Mouse (Mus musculus): ENCODE measurements around the gene Tbx5. TPM values are rescaled to one million over a fixed set of nuclear protein-coding genes. Genes with fewer than 3 reads are reported as not detected.

Tbx5 gene
- polyA plus RNA-seq, 2 experiments = 22.4 to 36.9 TPM

DNA sequence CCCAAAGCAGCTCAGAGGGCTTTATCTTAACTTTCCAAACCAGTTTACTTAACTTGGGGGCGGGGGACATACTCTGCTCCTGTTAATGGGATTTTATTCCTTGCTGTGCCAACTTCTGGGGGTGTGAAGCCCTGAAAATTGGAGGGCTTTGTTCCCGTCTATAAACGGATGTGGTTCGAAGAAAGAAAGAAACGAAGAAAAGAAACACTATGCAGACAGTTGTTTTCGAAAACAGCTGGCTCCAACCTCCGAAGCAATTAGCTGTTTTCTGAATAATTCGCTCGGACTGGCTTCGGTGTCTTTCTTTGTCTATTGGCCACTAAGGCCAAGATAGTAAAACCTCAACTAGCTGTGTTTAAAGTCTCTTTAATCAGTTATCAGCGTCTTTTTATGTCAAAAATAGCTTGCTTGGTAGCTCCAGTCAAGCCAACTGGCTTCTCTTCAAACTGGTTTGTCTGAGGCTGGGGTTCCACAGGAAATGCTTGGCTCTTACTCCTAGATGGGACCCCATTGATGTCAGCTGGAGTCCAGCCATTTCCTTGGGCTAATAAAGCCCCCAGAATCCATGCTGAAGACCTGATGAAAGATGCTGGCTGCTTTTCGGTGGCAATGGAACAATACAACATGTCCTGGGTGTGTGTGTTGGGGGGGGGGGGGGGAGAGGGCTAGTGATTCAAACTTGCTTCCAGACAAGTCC is 21.3 kb upstream of the Tbx5 start:
- no peaks in the 10 kb centered on the region for H3K36me3 ChIP-seq (ENCODE audit: control insufficient read depth, insufficient read depth, low read length)
- 44% methylated on average over 12 of the region's 12 CpGs for WGBS
- H3K27ac ChIP-seq (replicated peaks; ENCODE audit: low read depth, low read length) = no peak overlapping the region
- H3K4me3 ChIP-seq (replicated peaks; ENCODE audit: low read length) = no peak overlapping the region
- H3K9ac ChIP-seq (ENCODE audit: low read depth, low read length, severe bottlenecking) = no peak overlapping the region
- H3K27me3 ChIP-seq (ENCODE audit: control insufficient read depth, insufficient read depth, low read length) = peaks cover 39% of the 10 kb centered on the region
- TF ChIP-seq POLR2A (IDR thresholded peaks at IDR 0.05; ENCODE audit: borderline replicate concordance, extremely low read depth, insufficient read depth, insufficient read length) = no peak
- no peak for DNase-seq (ENCODE audit: low spot score)
- ATAC-seq (ENCODE audit: low FRiP score, low read depth) = no peak
- H3K4me1 ChIP-seq (ENCODE audit: control insufficient read depth, insufficient read depth, low read length) = peaks cover 7% of the 10 kb centered on the region; the same call in 1 of the 2 replicates
- H3K4me2 ChIP-seq (replicated peaks; ENCODE audit: low read depth, low read length, severe bottlenecking) = no peak overlapping the region
- H3K9me3 ChIP-seq (ENCODE audit: control insufficient read depth, low read length) = peaks cover 6% of the 10 kb centered on the region; the same call in 1 of the 2 replicates

- H3K27me3 ChIP-seq (ENCODE audit: control insufficient read depth, insufficient read depth, low read length) = 0 out of 2 replicates have a peak, but pooled peaks cover 11% of the 10 kb centered on the region
- H3K4me3 ChIP-seq (replicated peaks; ENCODE audit: low read length) = no peak overlapping the region
- 69% methylated on average over 1 of the region's 1 CpGs for WGBS
- DNase-seq (ENCODE audit: low spot score) (no peak), ATAC-seq (ENCODE audit: low FRiP score, low read depth) (no peak)
- no peak overlapping the region for H3K27ac ChIP-seq (replicated peaks; ENCODE audit: low read depth, low read length)
- no peak overlapping the region for H3K9ac ChIP-seq (ENCODE audit: low read depth, low read length, severe bottlenecking)
- H3K9me3 ChIP-seq (ENCODE audit: control insufficient read depth, low read length) = peaks cover 6% of the 10 kb centered on the region; the same call in 1 of the 2 replicates
- TF ChIP-seq POLR2A (IDR thresholded peaks at IDR 0.05; ENCODE audit: borderline replicate concordance, extremely low read depth, insufficient read depth, insufficient read length) = no peak
- H3K36me3 ChIP-seq (ENCODE audit: control insufficient read depth, insufficient read depth, low read length) = no peaks in the 10 kb centered on the region
- no peaks in the 10 kb centered on the region for H3K4me1 ChIP-seq (ENCODE audit: control insufficient read depth, insufficient read depth, low read length)
- H3K4me2 ChIP-seq (replicated peaks; ENCODE audit: low read depth, low read length, severe bottlenecking) = no peak overlapping the region
Measured at GRCm38 (mm10) chr5:119815247-119815646, 17.2 kb upstream of the Tbx5 start.

DNA sequence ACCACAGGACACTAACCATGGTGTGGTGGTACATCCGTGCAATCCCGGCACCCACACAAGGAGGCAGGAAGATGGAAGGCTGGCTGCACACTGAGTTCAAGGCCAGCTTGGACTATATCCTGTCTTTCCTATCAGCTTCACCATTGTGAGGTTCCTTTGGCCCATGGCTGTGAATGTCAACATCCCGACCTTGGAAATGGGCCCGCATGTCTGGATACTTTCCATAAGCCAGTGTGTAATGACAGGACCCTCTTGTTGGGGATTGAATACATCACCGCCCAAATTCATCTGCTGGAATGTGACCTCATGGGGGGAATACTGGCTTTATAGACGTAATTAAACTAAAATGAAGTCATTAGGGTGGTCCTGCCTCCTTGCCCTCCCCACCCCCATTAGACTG is 12.0 kb upstream of the Tbx5 start:
- 63% methylated on average over 6 of the region's 6 CpGs for WGBS
- peaks cover 9% of the 10 kb centered on the region for H3K4me1 ChIP-seq (ENCODE audit: control insufficient read depth, insufficient read depth, low read length)

GRCm38 (mm10) chr5:119821506-119821905 is 11.0 kb upstream of the Tbx5 start:
- Histone ChIP-seq H3K4me3 (replicated peaks; ENCODE audit: low read length) (no peak overlapping the region), H3K27ac (replicated peaks; ENCODE audit: low read depth, low read length) (no peak overlapping the region), H3K9me3 (ENCODE audit: control insufficient read depth, low read length) (no peaks in the 10 kb centered on the region), H3K36me3 (ENCODE audit: control insufficient read depth, insufficient read depth, low read length) (no peaks in the 10 kb centered on the region), H3K4me1 (ENCODE audit: control insufficient read depth, insufficient read depth, low read length) (peaks cover 9% of the 10 kb centered on the region), H3K9ac (ENCODE audit: low read depth, low read length, severe bottlenecking) (no peak overlapping the region), H3K27me3 (ENCODE audit: control insufficient read depth, insufficient read depth, low read length) (0 out of 2 replicates have a peak, but pooled peaks cover 10% of the 10 kb centered on the region), H3K4me2 (replicated peaks; ENCODE audit: low read depth, low read length, severe bottlenecking) (no peak overlapping the region)
- no peak for TF ChIP-seq POLR2A (IDR thresholded peaks at IDR 0.05; ENCODE audit: borderline replicate concordance, extremely low read depth, insufficient read depth, insufficient read length)
- DNase-seq (ENCODE audit: low spot score) (no peak), ATAC-seq (ENCODE audit: low FRiP score, low read depth) (no peak)
- 57% methylated on average over 2 of the region's 2 CpGs for WGBS

More for the DNA sequence above, 12.0 kb upstream of the Tbx5 start:
- no peak overlapping the region for H3K9ac ChIP-seq (ENCODE audit: low read depth, low read length, severe bottlenecking)
- 0 out of 2 replicates have a peak, but pooled peaks cover under 1% of the 10 kb centered on the region for H3K9me3 ChIP-seq (ENCODE audit: control insufficient read depth, low read length)
- H3K4me2 ChIP-seq (replicated peaks; ENCODE audit: low read depth, low read length, severe bottlenecking) = no peak overlapping the region
- no peak for ATAC-seq (ENCODE audit: low FRiP score, low read depth)
- no peak overlapping the region for H3K4me3 ChIP-seq (replicated peaks; ENCODE audit: low read length)
- no peaks in the 10 kb centered on the region for H3K36me3 ChIP-seq (ENCODE audit: control insufficient read depth, insufficient read depth, low read length)
- no peak for DNase-seq (ENCODE audit: low spot score)
- 0 out of 2 replicates have a peak, but pooled peaks cover 10% of the 10 kb centered on the region for H3K27me3 ChIP-seq (ENCODE audit: control insufficient read depth, insufficient read depth, low read length)
- no peak overlapping the region for H3K27ac ChIP-seq (replicated peaks; ENCODE audit: low read depth, low read length)
- TF ChIP-seq POLR2A (IDR thresholded peaks at IDR 0.05; ENCODE audit: borderline replicate concordance, extremely low read depth, insufficient read depth, insufficient read length) = no peak

DNA sequence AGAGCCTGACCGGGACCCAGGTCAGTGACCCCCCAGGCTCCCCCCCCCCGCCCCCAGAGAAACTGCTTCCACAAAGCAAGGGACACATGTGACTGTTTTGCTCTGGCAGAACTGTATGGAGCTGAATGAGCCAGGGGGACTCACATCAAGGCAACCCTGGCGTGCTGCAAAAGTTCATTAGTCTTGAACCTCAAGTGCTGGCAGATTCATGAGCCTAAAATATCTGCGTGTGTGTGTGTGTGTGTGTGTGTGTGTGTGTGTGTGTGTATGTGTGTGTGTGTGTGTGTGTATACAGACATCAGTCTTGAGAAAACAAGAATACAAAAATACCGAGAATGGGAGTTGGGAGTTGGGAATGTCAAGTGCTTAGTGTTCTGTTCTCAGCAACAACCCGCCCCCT is 5.1 kb upstream of the Tbx5 start:
- Histone ChIP-seq H3K4me2 (replicated peaks; ENCODE audit: low read depth, low read length, severe bottlenecking) (no peak overlapping the region), H3K27me3 (ENCODE audit: control insufficient read depth, insufficient read depth, low read length) (peaks cover 37% of the 10 kb centered on the region), H3K9me3 (ENCODE audit: control insufficient read depth, low read length) (no peaks in the 10 kb centered on the region), H3K9ac (ENCODE audit: low read depth, low read length, severe bottlenecking) (no peak overlapping the region), H3K36me3 (ENCODE audit: control insufficient read depth, insufficient read depth, low read length) (no peaks in the 10 kb centered on the region), H3K4me1 (ENCODE audit: control insufficient read depth, insufficient read depth, low read length) (peaks cover 11% of the 10 kb centered on the region; the same call in 1 of the 2 replicates), H3K27ac (replicated peaks; ENCODE audit: low read depth, low read length) (no peak overlapping the region), H3K4me3 (replicated peaks; ENCODE audit: low read length) (no peak overlapping the region)
- no peak for ATAC-seq (ENCODE audit: low FRiP score, low read depth)
- TF ChIP-seq POLR2A (IDR thresholded peaks at IDR 0.05; ENCODE audit: borderline replicate concordance, extremely low read depth, insufficient read depth, insufficient read length) = no peak
- 39% methylated on average over 6 of the region's 6 CpGs for WGBS
- DNase-seq (ENCODE audit: low spot score) = no peak
